Mouse (Mus musculus) frontal cortex, postnatal 14 days (tissue): ENCODE results near the gene Lyrm9.

Experiments used
- DNase-seq, 2 experiments: peaks; one replicate each; pipeline ENCODE4 v3.0.0; 2022; ENCODE audit warnings: low spot score in 2 of 2

The Lyrm9 gene

GRCm38 (mm10) chr11:78826442-78827013 is at the start of gene Lyrm9:
Gene Lyrm9 (plus strand): TSS chr11:78826584.
- peak; percentile 89 to 94 for DNase-seq

- DNase-seq = no peak
Measured at GRCm38 (mm10) chr11:78777851-78778680, 48.3 kb upstream of the Lyrm9 start.

- DNase-seq = no peak
Measured at GRCm38 (mm10) chr11:78780002-78780401, 46.4 kb upstream of the Lyrm9 start.

GRCm38 (mm10) chr11:78780571-78780970 is 45.8 kb upstream of the Lyrm9 start:
- DNase-seq = no peak

- DNase-seq = no peak
Measured at GRCm38 (mm10) chr11:78782326-78782725, 44.1 kb upstream of the Lyrm9 start.

GRCm38 (mm10) chr11:78782791-78783347 is 43.5 kb upstream of the Lyrm9 start:
- no peak for DNase-seq

GRCm38 (mm10) chr11:78786013-78786431 is 40.4 kb upstream of the Lyrm9 start:
- no peak for DNase-seq

- DNase-seq = no peak
Measured at GRCm38 (mm10) chr11:78789370-78790060, 36.9 kb upstream of the Lyrm9 start.

GRCm38 (mm10) chr11:78791582-78791981 is 34.8 kb upstream of the Lyrm9 start:
- DNase-seq = no peak

GRCm38 (mm10) chr11:78792055-78792454 is 34.3 kb upstream of the Lyrm9 start:
- no peak for DNase-seq

GRCm38 (mm10) chr11:78792465-78792864 is 33.9 kb upstream of the Lyrm9 start:
- no peak for DNase-seq

GRCm38 (mm10) chr11:78793116-78793515 is 33.3 kb upstream of the Lyrm9 start:
- no peak for DNase-seq

GRCm38 (mm10) chr11:78796072-78796729 is 30.2 kb upstream of the Lyrm9 start:
- DNase-seq = no peak

- DNase-seq = no peak
Measured at GRCm38 (mm10) chr11:78801094-78801493, 25.3 kb upstream of the Lyrm9 start.

- DNase-seq = no peak
Measured at GRCm38 (mm10) chr11:78803587-78804316, 22.6 kb upstream of the Lyrm9 start.

GRCm38 (mm10) chr11:78804551-78804950 is 21.8 kb upstream of the Lyrm9 start:
- no peak for DNase-seq

- no peak for DNase-seq
Measured at GRCm38 (mm10) chr11:78805198-78805597, 21.2 kb upstream of the Lyrm9 start.

GRCm38 (mm10) chr11:78805691-78806137 is 20.7 kb upstream of the Lyrm9 start:
- DNase-seq = no peak

- DNase-seq = no peak
Measured at GRCm38 (mm10) chr11:78807341-78808108, 18.9 kb upstream of the Lyrm9 start.

GRCm38 (mm10) chr11:78809398-78809797 is 17.0 kb upstream of the Lyrm9 start:
- no peak for DNase-seq
